Mouse (Mus musculus): ENCODE data around the gene Hnrnpa1. TPM values are rescaled to one million over a fixed set of nuclear protein-coding genes. Genes with fewer than 3 reads are reported as not detected.
"Not testable (repeated sequence)": the region's sequence is repeated elsewhere in the genome, so short reads cannot be mapped to it uniquely, and the experiment has no call there.

Gene Hnrnpa1
- polyA plus RNA-seq, 1 experiment from 2014 or later: 590 TPM

DNA sequence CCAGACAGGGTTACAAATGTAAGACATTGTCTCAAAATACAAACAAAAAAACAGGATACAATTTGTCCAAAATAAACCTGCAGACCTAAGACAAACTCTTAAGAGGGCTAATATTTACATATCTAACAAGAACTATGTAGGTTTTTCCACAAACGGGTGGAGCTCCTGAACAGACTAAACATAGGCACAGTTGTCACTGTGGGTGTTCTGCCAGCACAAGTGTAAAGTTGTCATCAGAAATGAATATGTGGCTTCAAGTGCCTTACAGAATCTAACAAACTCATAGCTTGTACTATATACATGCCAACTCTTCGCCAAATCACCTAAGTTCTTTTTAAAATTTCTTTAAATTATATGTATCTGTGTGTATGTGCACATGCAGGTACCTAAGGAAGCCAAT, 7.1 kb upstream of the Hnrnpa1 start:
- H3K4me2 ChIP-seq: no peak overlapping the region
- H3K36me3 ChIP-seq (ENCODE audit: control insufficient read depth, insufficient read depth, low read length): peaks cover 8% of the 10 kb centered on the region
- no peak overlapping the region for H3K27ac ChIP-seq (ENCODE audit: low read depth, low read length)
- H3K27me3 ChIP-seq (ENCODE audit: control insufficient read depth, insufficient read depth, low read length): no peaks in the 10 kb centered on the region
- no peak for ATAC-seq (replicated peaks; ENCODE audit: insufficient number of reproducible peaks, low FRiP score, low TSS enrichment)
- H3K4me3 ChIP-seq (ENCODE audit: low read depth, low read length): no peak overlapping the region
- no peak overlapping the region for H3K9ac ChIP-seq (ENCODE audit: low read depth, low read length)
- 0 out of 2 replicates have a peak, but pooled peaks cover 5% of the 10 kb centered on the region for H3K4me1 ChIP-seq (ENCODE audit: control insufficient read depth, insufficient read depth, low read length)
- H3K9me3 ChIP-seq (replicated peaks; ENCODE audit: control insufficient read depth, low read length): no peaks in the 10 kb centered on the region
- WGBS (ENCODE audit: insufficient replicate concordance): 72% methylated on average over 2 of the region's 2 CpGs

- no peak overlapping the region for H3K4me3 ChIP-seq (ENCODE audit: low read depth, low read length)
- H3K9ac ChIP-seq (ENCODE audit: low read depth, low read length): no peak overlapping the region
- ATAC-seq (replicated peaks; ENCODE audit: insufficient number of reproducible peaks, low FRiP score, low TSS enrichment): no peak
- H3K27me3 ChIP-seq (ENCODE audit: control insufficient read depth, insufficient read depth, low read length): no peaks in the 10 kb centered on the region
- H3K9me3 ChIP-seq (replicated peaks; ENCODE audit: control insufficient read depth, low read length): no peaks in the 10 kb centered on the region
- no peak overlapping the region for H3K27ac ChIP-seq (ENCODE audit: low read depth, low read length)
- H3K36me3 ChIP-seq (ENCODE audit: control insufficient read depth, insufficient read depth, low read length): peaks cover 12% of the 10 kb centered on the region
- H3K4me2 ChIP-seq: peak overlapping the region; percentile 75
- WGBS (ENCODE audit: insufficient replicate concordance): 94% methylated on average over 7 of the region's 7 CpGs
- H3K4me1 ChIP-seq (ENCODE audit: control insufficient read depth, insufficient read depth, low read length): peaks cover 2% of the 10 kb centered on the region
These were observed 2.9 kb upstream of the Hnrnpa1 start for GRCm38 (mm10) chr15:103237295-103237694.

DNA sequence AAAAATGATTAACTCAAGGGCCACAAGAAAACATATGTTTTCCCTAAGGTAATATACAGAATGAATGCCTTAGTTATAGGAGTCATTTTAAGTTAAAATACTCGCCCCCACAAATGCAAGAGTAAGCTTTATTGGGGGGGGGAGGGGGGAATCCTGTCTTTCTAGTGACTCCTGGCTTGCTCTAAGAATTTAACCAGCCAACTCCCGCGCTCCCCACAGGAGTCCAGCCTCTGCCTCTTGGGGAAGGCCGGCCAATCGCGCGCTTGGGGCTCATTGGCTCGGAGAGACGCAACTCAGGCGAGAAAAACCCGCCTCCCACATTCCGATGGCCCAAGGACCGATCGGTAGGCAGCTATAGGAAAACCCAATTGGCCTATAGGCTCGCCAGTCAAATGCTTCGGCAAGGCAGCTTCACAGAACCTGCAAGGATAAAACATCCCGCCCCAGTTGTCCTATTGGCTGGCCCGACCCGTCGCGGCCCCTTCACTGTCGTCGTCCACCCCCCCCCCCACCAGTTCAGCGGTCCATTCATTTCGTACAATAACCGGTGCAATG, 1.0 kb upstream of the Hnrnpa1 start:
- peak overlapping the region; percentile 98 for H3K9ac ChIP-seq (ENCODE audit: low read depth, low read length)
- peak overlapping the region; percentile 89 for H3K27ac ChIP-seq (ENCODE audit: low read depth, low read length)
- H3K4me1 ChIP-seq (ENCODE audit: control insufficient read depth, insufficient read depth, low read length): peaks cover 18% of the 10 kb centered on the region
- no peaks in the 10 kb centered on the region for H3K27me3 ChIP-seq (ENCODE audit: control insufficient read depth, insufficient read depth, low read length)
- WGBS (ENCODE audit: insufficient replicate concordance): under 1% methylated on average over 26 of the region's 26 CpGs
- peaks cover 19% of the 10 kb centered on the region for H3K36me3 ChIP-seq (ENCODE audit: control insufficient read depth, insufficient read depth, low read length)
- peak; percentile 89 for ATAC-seq (replicated peaks; ENCODE audit: insufficient number of reproducible peaks, low FRiP score, low TSS enrichment)
- no peaks in the 10 kb centered on the region for H3K9me3 ChIP-seq (replicated peaks; ENCODE audit: control insufficient read depth, low read length)
- H3K4me3 ChIP-seq (ENCODE audit: low read depth, low read length): peak overlapping the region; percentile 88
- peak overlapping the region; percentile 75 for H3K4me2 ChIP-seq

DNA sequence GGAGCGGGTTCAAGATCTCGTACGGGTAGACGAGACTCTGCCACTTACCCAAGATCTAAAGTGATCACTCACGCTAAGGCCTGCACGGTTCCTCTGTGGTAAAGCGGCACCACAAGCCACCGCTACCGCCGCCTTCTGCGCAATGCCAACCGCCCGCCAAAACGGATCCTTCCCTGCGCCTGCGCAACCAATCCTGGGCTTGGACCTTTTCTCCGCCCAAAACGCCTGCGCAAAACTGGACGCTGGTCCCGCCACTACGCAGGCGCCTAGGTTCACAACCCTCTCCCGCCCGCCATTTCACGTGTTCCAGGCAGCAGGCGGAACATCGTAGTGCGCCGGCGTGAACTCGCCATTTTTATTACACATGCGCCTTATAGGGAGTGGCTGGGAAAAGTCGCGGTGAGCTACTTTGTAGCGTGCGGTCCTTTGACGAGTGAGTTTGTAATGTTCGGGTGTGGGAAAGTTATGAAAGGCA, 510 bp upstream of the Hnrnpa1 start, which contains the start of gene Cbx5:
Cbx5 (minus strand) TSS at position 132 of the 475 bp plus-strand sequence.
- H3K9ac ChIP-seq (ENCODE audit: low read depth, low read length): peak within 1 kb of the TSS; percentile 98
- no peaks in the 10 kb centered on the region for H3K27me3 ChIP-seq (ENCODE audit: control insufficient read depth, insufficient read depth, low read length)
- H3K9me3 ChIP-seq (replicated peaks; ENCODE audit: control insufficient read depth, low read length): no peaks in the 10 kb centered on the region
- H3K27ac ChIP-seq (ENCODE audit: low read depth, low read length): peak within 1 kb of the TSS; percentile 89
- H3K36me3 ChIP-seq (ENCODE audit: control insufficient read depth, insufficient read depth, low read length): peaks cover 16% of the 10 kb centered on the region
- H3K4me1 ChIP-seq (ENCODE audit: control insufficient read depth, insufficient read depth, low read length): peaks cover 18% of the 10 kb centered on the region
- peak within 1 kb of the TSS; percentile 88 for H3K4me3 ChIP-seq (ENCODE audit: low read depth, low read length)
- H3K4me2 ChIP-seq: peak within 1 kb of the TSS; percentile 75
- ATAC-seq (replicated peaks; ENCODE audit: insufficient number of reproducible peaks, low FRiP score, low TSS enrichment): peak; percentile 90
- under 1% methylated on average over 39 of the region's 39 CpGs for WGBS (ENCODE audit: insufficient replicate concordance)

GRCm38 (mm10) chr15:103241071-103242018, 1.1 kb downstream of the Hnrnpa1 start:
- WGBS (ENCODE audit: insufficient replicate concordance): 9% methylated on average over 11 of the region's 12 CpGs
- H3K4me1 ChIP-seq (ENCODE audit: control insufficient read depth, insufficient read depth, low read length): peaks cover 27% of the 10 kb centered on the region

GRCm38 (mm10) chr15:103242885-103243284, 2.7 kb downstream of the Hnrnpa1 start:
- peaks cover 27% of the 10 kb centered on the region for H3K4me1 ChIP-seq (ENCODE audit: control insufficient read depth, insufficient read depth, low read length)
- 70% methylated on average over 8 of the region's 8 CpGs for WGBS (ENCODE audit: insufficient replicate concordance)
- H3K27me3 ChIP-seq (ENCODE audit: control insufficient read depth, insufficient read depth, low read length): no peaks in the 10 kb centered on the region
- no peak overlapping the region; the same call in 1 of the 2 replicates for H3K27ac ChIP-seq (ENCODE audit: low read depth, low read length)
- ATAC-seq (replicated peaks; ENCODE audit: insufficient number of reproducible peaks, low FRiP score, low TSS enrichment): no peak
- peak overlapping the region; percentile 98 for H3K9ac ChIP-seq (ENCODE audit: low read depth, low read length)
- no peaks in the 10 kb centered on the region for H3K9me3 ChIP-seq (replicated peaks; ENCODE audit: control insufficient read depth, low read length)
- peak overlapping the region; percentile 88 for H3K4me3 ChIP-seq (ENCODE audit: low read depth, low read length)
- H3K36me3 ChIP-seq (ENCODE audit: control insufficient read depth, insufficient read depth, low read length): peaks cover 33% of the 10 kb centered on the region
- H3K4me2 ChIP-seq: peak overlapping the region; percentile 75

More at GRCm38 (mm10) chr15:103241071-103242018, 1.1 kb downstream of the Hnrnpa1 start:
- peak overlapping the region; percentile 98 for H3K9ac ChIP-seq (ENCODE audit: low read depth, low read length)
- H3K27ac ChIP-seq (ENCODE audit: low read depth, low read length): peak overlapping the region; percentile 89
- not testable (repeated sequence) for ATAC-seq (replicated peaks; ENCODE audit: insufficient number of reproducible peaks, low FRiP score, low TSS enrichment); H3K27me3 ChIP-seq (ENCODE audit: control insufficient read depth, insufficient read depth, low read length); H3K9me3 ChIP-seq (replicated peaks; ENCODE audit: control insufficient read depth, low read length)
- peaks cover 19% of the 10 kb centered on the region for H3K36me3 ChIP-seq (ENCODE audit: control insufficient read depth, insufficient read depth, low read length)
- H3K4me2 ChIP-seq: peak overlapping the region; percentile 75
- peak overlapping the region; percentile 88 for H3K4me3 ChIP-seq (ENCODE audit: low read depth, low read length)

DNA sequence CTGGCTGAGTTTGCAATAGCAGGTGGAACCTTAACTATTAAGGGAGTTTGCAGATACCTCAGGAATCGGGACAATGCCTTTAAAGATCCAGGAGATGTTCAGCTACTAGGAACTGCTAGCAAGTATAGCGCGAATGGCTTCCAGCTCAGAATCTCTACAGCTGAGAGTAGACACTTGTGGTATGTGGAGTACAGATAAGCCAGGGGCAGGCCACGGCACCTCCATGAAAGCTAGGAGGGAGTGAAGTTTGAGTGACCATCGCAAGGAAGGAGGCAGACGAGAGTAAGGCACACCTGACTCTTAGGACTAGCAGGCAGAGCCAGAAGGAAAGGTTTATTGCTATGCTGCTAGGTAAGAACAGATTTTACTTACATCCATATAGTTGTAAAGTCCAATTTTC, 5.4 kb downstream of the Hnrnpa1 start:
- peaks cover 27% of the 10 kb centered on the region for H3K4me1 ChIP-seq (ENCODE audit: control insufficient read depth, insufficient read depth, low read length)
- no peaks in the 10 kb centered on the region for H3K9me3 ChIP-seq (replicated peaks; ENCODE audit: control insufficient read depth, low read length)
- peaks cover 43% of the 10 kb centered on the region for H3K36me3 ChIP-seq (ENCODE audit: control insufficient read depth, insufficient read depth, low read length)
- 0 out of 2 replicates have a peak overlapping the region, but pooled peaks have one; percentile 3 for H3K4me3 ChIP-seq (ENCODE audit: low read depth, low read length)
- no peak overlapping the region for H3K9ac ChIP-seq (ENCODE audit: low read depth, low read length)
- ATAC-seq (replicated peaks; ENCODE audit: insufficient number of reproducible peaks, low FRiP score, low TSS enrichment): no peak
- H3K27ac ChIP-seq (ENCODE audit: low read depth, low read length): no peak overlapping the region
- WGBS (ENCODE audit: insufficient replicate concordance): 33% methylated on average over 6 of the region's 6 CpGs
- H3K4me2 ChIP-seq: no peak overlapping the region
- no peaks in the 10 kb centered on the region for H3K27me3 ChIP-seq (ENCODE audit: control insufficient read depth, insufficient read depth, low read length)

GRCm38 (mm10) chr15:103247078-103247781, 7.0 kb downstream of the Hnrnpa1 start:
- 84% methylated on average over 9 of the region's 9 CpGs for WGBS (ENCODE audit: insufficient replicate concordance)
- Histone ChIP-seq H3K9ac (ENCODE audit: low read depth, low read length) (no peak overlapping the region), H3K36me3 (ENCODE audit: control insufficient read depth, insufficient read depth, low read length) (peaks cover 40% of the 10 kb centered on the region), H3K4me1 (ENCODE audit: control insufficient read depth, insufficient read depth, low read length) (peaks cover 25% of the 10 kb centered on the region), H3K9me3 (replicated peaks; ENCODE audit: control insufficient read depth, low read length) (no peaks in the 10 kb centered on the region), H3K4me2 (no peak overlapping the region), H3K27ac (ENCODE audit: low read depth, low read length) (no peak overlapping the region), H3K4me3 (ENCODE audit: low read depth, low read length) (no peak overlapping the region), H3K27me3 (ENCODE audit: control insufficient read depth, insufficient read depth, low read length) (no peaks in the 10 kb centered on the region)
- no peak for ATAC-seq (replicated peaks; ENCODE audit: insufficient number of reproducible peaks, low FRiP score, low TSS enrichment)

Measured in heart, embryonic 11.5 days (tissue).